Mouse (Mus musculus): ENCODE results near the gene 1520401A03Rik. TPM values are rescaled to one million over a fixed set of nuclear protein-coding genes. Genes with fewer than 3 reads are reported as not detected.
A peak's percentile ranks its signal among the peaks of the same experiment; 100 is the strongest.

1520401A03Rik gene
- total and polyA plus RNA-seq, 2 experiments from 2014 or later, result not detected

DNA sequence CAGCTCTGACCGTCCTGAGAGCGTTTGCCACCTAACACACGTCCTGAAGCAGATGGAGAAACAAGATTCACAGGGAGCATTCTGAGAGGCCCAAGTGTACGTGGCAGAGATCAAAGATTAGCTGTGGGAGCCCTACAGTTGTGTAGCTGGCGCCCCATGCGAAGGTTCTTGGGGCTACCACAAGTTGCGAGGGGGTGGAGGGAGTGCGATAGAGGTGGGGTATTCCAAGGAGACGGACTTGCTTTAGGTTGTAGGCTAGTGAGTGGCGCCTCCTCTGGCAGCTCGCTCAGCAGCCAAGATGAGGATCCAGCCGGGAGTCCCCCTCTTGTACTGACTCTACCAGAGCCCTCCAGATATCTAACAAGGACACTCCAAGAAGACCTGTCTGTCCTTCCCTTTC lies 23.7 kb upstream of the 1520401A03Rik start:
- peaks cover 2% of the 10 kb centered on the region; the same call in 1 of the 2 replicates for H3K36me3 ChIP-seq (replicated peaks; ENCODE audit: control insufficient read depth, insufficient read depth, low read length)
- WGBS, result 5% methylated on average over 12 of the region's 12 CpGs
- TF ChIP-seq CTCF (IDR thresholded peaks at IDR 0.05; ENCODE audit: low read depth) (0 out of 2 replicates have a peak, but pooled peaks have one; percentile 6), EP300 (IDR thresholded peaks at IDR 0.05; ENCODE audit: low read depth) (no peak)
- no peak overlapping the region for H3K4me3 ChIP-seq (ENCODE audit: low read depth, low read length)
- peaks cover 9% of the 10 kb centered on the region for H3K4me1 ChIP-seq (ENCODE audit: control insufficient read depth, insufficient read depth)
- H3K4me2 ChIP-seq (ENCODE audit: low read depth, low read length), result no peak overlapping the region
- H3K9ac ChIP-seq (replicated peaks; ENCODE audit: low read depth, low read length), result no peak overlapping the region
- no peak for ATAC-seq (ENCODE audit: insufficient read depth, low read depth)
- peaks cover 63% of the 10 kb centered on the region for H3K27me3 ChIP-seq (ENCODE audit: control insufficient read depth, insufficient read depth, low read length)
- H3K9me3 ChIP-seq (replicated peaks; ENCODE audit: control insufficient read depth, low read length), result no peaks in the 10 kb centered on the region
- H3K27ac ChIP-seq (ENCODE audit: low read depth), result no peak overlapping the region
- no peak for DNase-seq (ENCODE audit: low spot score)

DNA sequence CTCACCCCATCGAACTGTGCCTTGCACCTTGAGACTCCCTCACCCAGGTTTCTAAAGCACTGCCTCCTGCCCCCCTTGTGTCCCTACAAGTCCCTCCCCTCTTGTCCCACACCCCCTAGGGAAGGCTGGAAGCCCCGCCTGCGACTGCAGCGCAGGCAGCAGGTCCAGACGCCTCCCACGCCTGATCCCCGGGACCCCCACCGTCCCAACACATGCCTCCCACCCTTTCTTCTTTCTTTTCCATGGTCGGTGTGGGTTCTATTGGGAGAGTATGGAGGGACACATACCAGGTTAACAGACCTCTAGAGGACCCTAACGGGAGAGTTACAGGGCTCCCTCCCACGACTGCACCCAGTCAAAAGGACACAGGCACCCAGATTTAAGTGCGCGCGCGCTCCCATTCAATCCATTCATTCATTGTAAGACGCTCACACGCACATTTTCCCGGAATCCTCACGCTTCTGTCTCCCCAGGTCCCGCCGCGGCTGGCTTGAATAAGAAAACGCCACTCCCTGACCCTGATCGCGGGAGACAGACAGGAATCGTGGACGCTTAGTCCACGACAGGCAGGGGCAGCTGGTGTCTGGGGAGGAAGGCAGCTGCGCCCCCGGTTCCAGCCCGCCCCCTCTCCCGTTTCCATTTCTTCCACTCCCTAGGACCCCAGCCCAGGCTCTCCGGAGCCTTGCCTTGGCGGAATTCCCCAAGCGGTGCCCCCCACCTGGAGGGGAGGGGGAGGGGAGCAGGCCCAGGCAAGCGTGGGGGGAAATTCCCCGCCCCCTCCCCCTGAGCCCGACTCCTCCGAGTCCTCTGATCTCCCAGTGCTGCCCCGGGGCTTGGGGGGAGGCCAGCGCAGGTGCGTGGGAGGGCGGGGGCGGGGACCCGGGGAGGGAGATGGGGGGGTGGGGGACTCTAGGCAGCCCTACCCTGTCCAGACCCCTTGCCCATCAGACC lies 23.0 kb upstream of the 1520401A03Rik start, which contains the start of gene Kremen2:
TSS of gene Kremen2 (minus strand) at position 533 of the 951 bp plus-strand sequence.
- Histone ChIP-seq H3K27ac (ENCODE audit: low read depth) (no peak within 1 kb of the TSS), H3K9ac (replicated peaks; ENCODE audit: low read depth, low read length) (no peak within 1 kb of the TSS), H3K27me3 (ENCODE audit: control insufficient read depth, insufficient read depth, low read length) (peaks cover 70% of the 10 kb centered on the region), H3K4me2 (ENCODE audit: low read depth, low read length) (peak within 1 kb of the TSS; percentile 38), H3K4me1 (ENCODE audit: control insufficient read depth, insufficient read depth) (peaks cover 12% of the 10 kb centered on the region), H3K36me3 (replicated peaks; ENCODE audit: control insufficient read depth, insufficient read depth, low read length) (no peaks in the 10 kb centered on the region), H3K9me3 (replicated peaks; ENCODE audit: control insufficient read depth, low read length) (no peaks in the 10 kb centered on the region), H3K4me3 (ENCODE audit: low read depth, low read length) (peak within 1 kb of the TSS; percentile 30)
- ATAC-seq (ENCODE audit: insufficient read depth, low read depth), result no peak
- no peak for TF ChIP-seq EP300 (IDR thresholded peaks at IDR 0.05; ENCODE audit: low read depth)
- TF ChIP-seq CTCF (IDR thresholded peaks at IDR 0.05; ENCODE audit: low read depth), result no peak
- no peak for DNase-seq (ENCODE audit: low spot score)
- under 1% methylated on average over 44 of the region's 45 CpGs for WGBS

DNA sequence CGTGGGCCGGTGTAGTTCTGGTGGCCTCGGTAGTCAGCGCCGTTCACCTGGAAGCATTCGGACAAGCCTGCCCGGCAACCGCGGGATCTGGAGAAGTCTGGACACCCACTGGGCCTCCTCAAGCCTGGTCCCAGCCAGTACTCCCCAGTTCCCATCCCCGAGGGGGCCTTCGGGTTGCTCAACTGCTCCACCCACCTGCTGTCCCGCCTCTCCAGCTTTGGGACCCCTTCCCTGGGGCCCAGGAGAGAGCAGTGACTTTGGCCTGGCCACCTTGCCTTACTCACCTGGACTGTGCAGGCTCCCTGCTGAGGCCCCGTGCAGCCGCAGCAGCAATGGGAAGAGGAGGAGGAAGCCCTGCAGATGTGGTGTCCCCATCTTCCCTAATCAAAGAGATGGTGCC lies 22.1 kb upstream of the 1520401A03Rik start:
- Histone ChIP-seq H3K9me3 (replicated peaks; ENCODE audit: control insufficient read depth, low read length) (no peaks in the 10 kb centered on the region), H3K36me3 (replicated peaks; ENCODE audit: control insufficient read depth, insufficient read depth, low read length) (no peaks in the 10 kb centered on the region), H3K9ac (replicated peaks; ENCODE audit: low read depth, low read length) (no peak overlapping the region), H3K4me3 (ENCODE audit: low read depth, low read length) (no peak overlapping the region; the same call in 1 of the 2 replicates), H3K4me1 (ENCODE audit: control insufficient read depth, insufficient read depth) (peaks cover 14% of the 10 kb centered on the region), H3K27ac (ENCODE audit: low read depth) (no peak overlapping the region), H3K27me3 (ENCODE audit: control insufficient read depth, insufficient read depth, low read length) (peaks cover 71% of the 10 kb centered on the region), H3K4me2 (ENCODE audit: low read depth, low read length) (0 out of 2 replicates have a peak overlapping the region, but pooled peaks have one; percentile 38)
- 7% methylated on average over 14 of the region's 14 CpGs for WGBS
- ATAC-seq (ENCODE audit: insufficient read depth, low read depth), result no peak
- TF ChIP-seq EP300 (IDR thresholded peaks at IDR 0.05; ENCODE audit: low read depth), result no peak
- no peak for TF ChIP-seq CTCF (IDR thresholded peaks at IDR 0.05; ENCODE audit: low read depth)
- DNase-seq (ENCODE audit: low spot score), result no peak

DNA sequence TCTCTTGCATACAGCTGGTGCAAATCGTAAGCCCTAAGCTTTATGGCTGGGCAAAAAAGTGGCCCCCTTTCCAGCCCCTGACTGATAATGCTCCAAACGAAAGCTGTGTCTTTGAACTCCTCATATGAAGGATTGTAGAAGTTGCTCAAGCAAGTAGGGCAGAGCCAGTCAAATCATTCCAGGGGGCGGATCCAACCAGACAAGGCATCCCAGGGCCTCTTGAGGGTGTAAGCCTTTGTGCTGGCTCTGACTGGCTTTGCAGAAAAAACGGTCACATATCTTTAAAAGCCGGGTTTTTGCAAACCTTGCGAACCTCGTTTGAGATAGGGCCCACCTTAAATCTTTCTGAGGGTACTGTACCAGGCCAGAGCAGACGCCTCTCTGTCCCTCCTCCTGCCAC lies 21.5 kb upstream of the 1520401A03Rik start:
- no peak for ATAC-seq (ENCODE audit: insufficient read depth, low read depth)
- Histone ChIP-seq H3K27me3 (ENCODE audit: control insufficient read depth, insufficient read depth, low read length) (peaks cover 71% of the 10 kb centered on the region), H3K36me3 (replicated peaks; ENCODE audit: control insufficient read depth, insufficient read depth, low read length) (no peaks in the 10 kb centered on the region), H3K4me1 (ENCODE audit: control insufficient read depth, insufficient read depth) (peaks cover 18% of the 10 kb centered on the region), H3K4me2 (ENCODE audit: low read depth, low read length) (no peak overlapping the region), H3K4me3 (ENCODE audit: low read depth, low read length) (no peak overlapping the region), H3K27ac (ENCODE audit: low read depth) (no peak overlapping the region), H3K9me3 (replicated peaks; ENCODE audit: control insufficient read depth, low read length) (no peaks in the 10 kb centered on the region), H3K9ac (replicated peaks; ENCODE audit: low read depth, low read length) (no peak overlapping the region)
- WGBS, result 38% methylated on average over 8 of the region's 8 CpGs
- TF ChIP-seq CTCF (IDR thresholded peaks at IDR 0.05; ENCODE audit: low read depth), result no peak
- TF ChIP-seq EP300 (IDR thresholded peaks at IDR 0.05; ENCODE audit: low read depth), result no peak
- DNase-seq (ENCODE audit: low spot score), result no peak

DNA sequence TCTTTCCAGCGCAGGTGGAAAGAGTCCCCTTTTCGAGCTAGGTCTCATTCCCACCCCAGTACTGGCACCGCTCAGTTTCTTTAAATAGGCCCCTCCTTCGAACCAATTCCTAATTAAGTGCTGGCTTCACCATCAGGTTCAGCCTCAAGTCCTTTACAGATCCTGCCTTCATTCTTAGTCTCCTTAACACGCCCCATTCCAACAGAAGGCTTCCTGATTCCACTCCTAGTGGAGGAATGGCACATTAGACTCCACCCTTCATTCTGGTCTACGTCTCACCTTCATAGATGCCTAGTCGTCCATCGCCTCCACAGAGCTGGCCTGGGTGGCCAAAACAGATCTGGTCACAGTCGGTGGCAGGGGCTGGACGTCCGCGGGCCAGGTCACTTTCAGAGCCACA lies 20.4 kb upstream of the 1520401A03Rik start:
- H3K4me3 ChIP-seq (ENCODE audit: low read depth, low read length), result no peak overlapping the region
- peaks cover 19% of the 10 kb centered on the region for H3K4me1 ChIP-seq (ENCODE audit: control insufficient read depth, insufficient read depth)
- ATAC-seq (ENCODE audit: insufficient read depth, low read depth) (no peak), DNase-seq (ENCODE audit: low spot score) (no peak)
- no peaks in the 10 kb centered on the region for H3K36me3 ChIP-seq (replicated peaks; ENCODE audit: control insufficient read depth, insufficient read depth, low read length)
- peaks cover 71% of the 10 kb centered on the region for H3K27me3 ChIP-seq (ENCODE audit: control insufficient read depth, insufficient read depth, low read length)
- WGBS, result 59% methylated on average over 12 of the region's 12 CpGs
- no peak overlapping the region for H3K9ac ChIP-seq (replicated peaks; ENCODE audit: low read depth, low read length)
- H3K27ac ChIP-seq (ENCODE audit: low read depth), result no peak overlapping the region
- no peak overlapping the region for H3K4me2 ChIP-seq (ENCODE audit: low read depth, low read length)
- TF ChIP-seq EP300 (IDR thresholded peaks at IDR 0.05; ENCODE audit: low read depth) (no peak), CTCF (IDR thresholded peaks at IDR 0.05; ENCODE audit: low read depth) (no peak)
- H3K9me3 ChIP-seq (replicated peaks; ENCODE audit: control insufficient read depth, low read length), result no peaks in the 10 kb centered on the region
